Mouse (Mus musculus): ENCODE measurements around the gene Laptm5. TPM values are rescaled to one million over a fixed set of nuclear protein-coding genes. Genes with fewer than 3 reads are reported as not detected.

The Laptm5 gene
- polyA plus RNA-seq, 1 experiment = 903 TPM

GRCm38 (mm10) chr4:130905882-130906281 lies 7.0 kb upstream of the Laptm5 start:
- no peaks in the 10 kb centered on the region for H3K36me3 ChIP-seq (ENCODE audit: control insufficient read depth, insufficient read depth, low read length)
- H3K4me1 ChIP-seq (ENCODE audit: control insufficient read depth, insufficient read depth, insufficient read length) = peaks cover 74% of the 10 kb centered on the region
- 34% methylated on average over 6 of the region's 6 CpGs for WGBS
- H3K4me3 ChIP-seq (ENCODE audit: extremely low read depth, insufficient read depth, insufficient read length) = no peak overlapping the region
- peak overlapping the region; percentile 41 for H3K27ac ChIP-seq (ENCODE audit: insufficient read depth, low read length)
- H3K27me3 ChIP-seq (ENCODE audit: control insufficient read depth, insufficient read depth, low read length) = no peaks in the 10 kb centered on the region
- no peak for TF ChIP-seq POLR2A (IDR thresholded peaks at IDR 0.05; ENCODE audit: low read depth, low read length)
- no peak for TF ChIP-seq CTCF (IDR thresholded peaks at IDR 0.05; ENCODE audit: extremely low read depth, insufficient read depth, insufficient read length, insufficient replicate concordance)
- no peak for DNase-seq (ENCODE audit: low read depth in 1 of 2, low spot score in 2 of 2)

- 64% methylated on average over 8 of the region's 8 CpGs for WGBS
- peaks cover 74% of the 10 kb centered on the region for H3K4me1 ChIP-seq (ENCODE audit: control insufficient read depth, insufficient read depth, insufficient read length)
Observed at GRCm38 (mm10) chr4:130906296-130906695, 6.6 kb upstream of the Laptm5 start.

GRCm38 (mm10) chr4:130907200-130908069 lies 5.5 kb upstream of the Laptm5 start:
- 84% methylated on average over 19 of the region's 19 CpGs for WGBS
- Histone ChIP-seq H3K36me3 (ENCODE audit: control insufficient read depth, insufficient read depth, low read length) (no peaks in the 10 kb centered on the region), H3K27me3 (ENCODE audit: control insufficient read depth, insufficient read depth, low read length) (no peaks in the 10 kb centered on the region)

More at GRCm38 (mm10) chr4:130906296-130906695, 6.6 kb upstream of the Laptm5 start:
- no peak for DNase-seq (ENCODE audit: low read depth in 1 of 2, low spot score in 2 of 2)
- Histone ChIP-seq H3K27me3 (ENCODE audit: control insufficient read depth, insufficient read depth, low read length) (no peaks in the 10 kb centered on the region), H3K36me3 (ENCODE audit: control insufficient read depth, insufficient read depth, low read length) (no peaks in the 10 kb centered on the region), H3K4me3 (ENCODE audit: extremely low read depth, insufficient read depth, insufficient read length) (no peak overlapping the region), H3K27ac (ENCODE audit: insufficient read depth, low read length) (peak overlapping the region; percentile 41)
- TF ChIP-seq POLR2A (IDR thresholded peaks at IDR 0.05; ENCODE audit: low read depth, low read length) = no peak
- TF ChIP-seq CTCF (IDR thresholded peaks at IDR 0.05; ENCODE audit: extremely low read depth, insufficient read depth, insufficient read length, insufficient replicate concordance) = no peak

GRCm38 (mm10) chr4:130908133-130908532 lies 4.8 kb upstream of the Laptm5 start:
- H3K4me1 ChIP-seq (ENCODE audit: control insufficient read depth, insufficient read depth, insufficient read length) = peaks cover 66% of the 10 kb centered on the region; the same call in 1 of the 2 replicates

More at GRCm38 (mm10) chr4:130907200-130908069, 5.5 kb upstream of the Laptm5 start:
- Histone ChIP-seq H3K27ac (ENCODE audit: insufficient read depth, low read length) (peak overlapping the region; percentile 46), H3K4me3 (ENCODE audit: extremely low read depth, insufficient read depth, insufficient read length) (no peak overlapping the region), H3K4me1 (ENCODE audit: control insufficient read depth, insufficient read depth, insufficient read length) (peaks cover 72% of the 10 kb centered on the region; the same call in 1 of the 2 replicates)
- TF ChIP-seq CTCF (IDR thresholded peaks at IDR 0.05; ENCODE audit: extremely low read depth, insufficient read depth, insufficient read length, insufficient replicate concordance) (no peak), POLR2A (IDR thresholded peaks at IDR 0.05; ENCODE audit: low read depth, low read length) (no peak)
- DNase-seq (ENCODE audit: low read depth in 1 of 2, low spot score in 2 of 2) = no peak

GRCm38 (mm10) chr4:130909167-130909874 lies 3.6 kb upstream of the Laptm5 start:
- 51% methylated on average over 17 of the region's 17 CpGs for WGBS
- H3K27me3 ChIP-seq (ENCODE audit: control insufficient read depth, insufficient read depth, low read length) = no peaks in the 10 kb centered on the region
- TF ChIP-seq CTCF (IDR thresholded peaks at IDR 0.05; ENCODE audit: extremely low read depth, insufficient read depth, insufficient read length, insufficient replicate concordance) = no peak
- no peak for TF ChIP-seq POLR2A (IDR thresholded peaks at IDR 0.05; ENCODE audit: low read depth, low read length)
- DNase-seq (ENCODE audit: low read depth in 1 of 2, low spot score in 2 of 2) = no peak
- H3K4me1 ChIP-seq (ENCODE audit: control insufficient read depth, insufficient read depth, insufficient read length) = peaks cover 60% of the 10 kb centered on the region; the same call in 1 of the 2 replicates
- no peaks in the 10 kb centered on the region for H3K36me3 ChIP-seq (ENCODE audit: control insufficient read depth, insufficient read depth, low read length)
- no peak overlapping the region for H3K4me3 ChIP-seq (ENCODE audit: extremely low read depth, insufficient read depth, insufficient read length)
- peak overlapping the region; percentile 57 for H3K27ac ChIP-seq (ENCODE audit: insufficient read depth, low read length)

More at GRCm38 (mm10) chr4:130908133-130908532, 4.8 kb upstream of the Laptm5 start:
- DNase-seq (ENCODE audit: low read depth in 1 of 2, low spot score in 2 of 2) = no peak
- Histone ChIP-seq H3K36me3 (ENCODE audit: control insufficient read depth, insufficient read depth, low read length) (no peaks in the 10 kb centered on the region), H3K27ac (ENCODE audit: insufficient read depth, low read length) (peak overlapping the region; percentile 57), H3K27me3 (ENCODE audit: control insufficient read depth, insufficient read depth, low read length) (no peaks in the 10 kb centered on the region), H3K4me3 (ENCODE audit: extremely low read depth, insufficient read depth, insufficient read length) (no peak overlapping the region)
- no peak for TF ChIP-seq POLR2A (IDR thresholded peaks at IDR 0.05; ENCODE audit: low read depth, low read length)
- TF ChIP-seq CTCF (IDR thresholded peaks at IDR 0.05; ENCODE audit: extremely low read depth, insufficient read depth, insufficient read length, insufficient replicate concordance) = no peak
- 86% methylated on average over 10 of the region's 10 CpGs for WGBS

GRCm38 (mm10) chr4:130910666-130911065 lies 2.3 kb upstream of the Laptm5 start:
- Histone ChIP-seq H3K36me3 (ENCODE audit: control insufficient read depth, insufficient read depth, low read length) (no peaks in the 10 kb centered on the region), H3K4me1 (ENCODE audit: control insufficient read depth, insufficient read depth, insufficient read length) (peaks cover 48% of the 10 kb centered on the region; the same call in 1 of the 2 replicates), H3K4me3 (ENCODE audit: extremely low read depth, insufficient read depth, insufficient read length) (no peak overlapping the region), H3K27me3 (ENCODE audit: control insufficient read depth, insufficient read depth, low read length) (no peaks in the 10 kb centered on the region), H3K27ac (ENCODE audit: insufficient read depth, low read length) (peak overlapping the region; percentile 36; the same call in 1 of the 2 replicates)
- TF ChIP-seq POLR2A (IDR thresholded peaks at IDR 0.05; ENCODE audit: low read depth, low read length) = no peak
- no peak for TF ChIP-seq CTCF (IDR thresholded peaks at IDR 0.05; ENCODE audit: extremely low read depth, insufficient read depth, insufficient read length, insufficient replicate concordance)
- DNase-seq (ENCODE audit: low read depth in 1 of 2, low spot score in 2 of 2) = no peak
- 10% methylated on average over 7 of the region's 7 CpGs for WGBS
